Mouse (Mus musculus) retina, adult 2 months (tissue): ENCODE data around the gene Gsk3a.
A peak's percentile ranks its signal among the peaks of the same experiment; 100 is the strongest.

Experiments
- DNase-seq: peaks from one replicate; pipeline ENCODE4 v3.0.0-alpha.2; 2012; ENCODE audit warnings: low read depth, low spot score

The Gsk3a gene

GRCm38 (mm10) chr7:25237249-25238014 is at the start of gene Gsk3a:
Gsk3a (minus strand) TSS chr7:25237851.
- DNase-seq = peak; percentile 98

GRCm38 (mm10) chr7:25286989-25287388 is 49.3 kb upstream of the Gsk3a start:
- DNase-seq = no peak

DNA sequence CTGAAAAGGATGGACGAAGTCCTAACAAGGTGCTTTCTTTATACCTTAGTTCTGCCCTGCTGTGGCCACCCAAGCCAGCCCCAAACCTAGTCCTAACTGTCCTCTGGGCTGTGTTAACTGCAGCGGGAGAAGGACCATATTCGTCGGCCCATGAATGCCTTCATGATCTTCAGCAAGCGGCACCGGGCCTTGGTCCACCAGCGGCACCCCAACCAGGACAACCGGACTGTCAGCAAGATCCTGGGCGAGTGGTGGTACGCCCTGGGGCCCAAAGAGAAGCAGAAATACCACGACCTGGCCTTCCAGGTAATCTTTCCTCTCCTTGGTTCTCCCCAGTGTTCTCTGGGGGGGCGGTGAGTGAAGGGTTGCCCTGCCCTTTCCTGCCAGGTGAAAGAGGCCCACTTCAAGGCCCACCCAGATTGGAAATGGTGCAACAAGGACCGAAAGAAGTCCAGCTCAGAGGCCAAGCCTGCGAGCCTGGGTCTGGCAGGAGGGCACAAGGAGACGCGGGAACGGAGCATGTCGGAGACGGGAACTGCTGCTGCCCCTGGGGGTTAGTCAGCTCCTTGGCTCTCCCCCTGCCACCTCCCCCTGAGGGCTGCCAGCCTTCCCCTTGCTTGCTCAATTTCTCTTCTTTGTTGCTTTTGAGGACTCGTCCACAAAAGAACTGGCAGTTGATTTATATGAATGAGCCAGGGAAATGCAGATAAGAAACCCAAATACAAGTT is 48.0 kb upstream of the Gsk3a start:
- DNase-seq = no peak

GRCm38 (mm10) chr7:25284766-25285165 is 47.1 kb upstream of the Gsk3a start:
- no peak for DNase-seq

- no peak for DNase-seq
Measured at GRCm38 (mm10) chr7:25284171-25284570, 46.5 kb upstream of the Gsk3a start.

DNA sequence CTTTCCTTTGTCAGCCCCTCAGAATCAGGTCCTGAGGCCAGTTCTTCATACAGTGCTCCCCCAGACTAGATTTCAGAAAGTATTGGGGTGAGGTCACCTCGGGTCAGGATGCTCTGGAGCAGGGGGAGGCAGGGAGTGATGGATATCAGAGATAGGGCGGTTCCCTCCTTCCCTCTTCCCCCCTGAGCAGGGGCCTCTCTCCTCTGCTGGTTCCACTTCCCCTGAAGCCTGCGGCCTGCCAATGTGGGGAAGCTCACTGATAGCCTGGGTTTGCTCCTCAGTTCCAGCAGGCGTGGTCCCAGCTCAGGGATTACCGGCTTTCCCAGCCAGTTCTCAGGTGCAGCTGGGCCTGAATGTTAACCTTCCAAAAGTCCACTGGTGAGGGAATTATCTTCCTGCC is 46.0 kb upstream of the Gsk3a start:
- no peak for DNase-seq

DNA sequence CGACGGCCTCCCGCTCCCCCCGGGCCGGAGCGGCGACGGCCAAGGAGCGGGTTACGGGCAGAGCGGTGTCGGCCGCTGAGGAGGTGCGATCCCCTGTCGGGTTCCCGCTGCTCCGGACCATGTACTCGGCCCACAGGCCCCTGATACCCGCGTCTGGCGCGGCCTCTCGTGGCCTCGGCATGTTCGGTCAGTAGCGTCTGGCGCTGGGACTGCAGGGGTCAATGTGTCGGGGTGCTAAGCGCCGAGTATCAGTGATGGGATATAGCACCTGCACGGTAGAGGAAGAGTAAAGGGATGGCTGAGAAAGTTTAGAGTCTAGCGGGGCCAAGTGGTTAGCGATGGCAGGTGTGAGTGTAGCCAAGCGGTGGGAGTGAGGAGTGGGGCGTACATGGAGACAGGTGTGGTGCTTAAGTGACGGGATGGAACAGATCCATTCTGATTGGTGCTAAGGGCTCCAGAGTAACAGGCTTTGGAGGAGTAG is 45.1 kb upstream of the Gsk3a start:
- DNase-seq = no peak

DNA sequence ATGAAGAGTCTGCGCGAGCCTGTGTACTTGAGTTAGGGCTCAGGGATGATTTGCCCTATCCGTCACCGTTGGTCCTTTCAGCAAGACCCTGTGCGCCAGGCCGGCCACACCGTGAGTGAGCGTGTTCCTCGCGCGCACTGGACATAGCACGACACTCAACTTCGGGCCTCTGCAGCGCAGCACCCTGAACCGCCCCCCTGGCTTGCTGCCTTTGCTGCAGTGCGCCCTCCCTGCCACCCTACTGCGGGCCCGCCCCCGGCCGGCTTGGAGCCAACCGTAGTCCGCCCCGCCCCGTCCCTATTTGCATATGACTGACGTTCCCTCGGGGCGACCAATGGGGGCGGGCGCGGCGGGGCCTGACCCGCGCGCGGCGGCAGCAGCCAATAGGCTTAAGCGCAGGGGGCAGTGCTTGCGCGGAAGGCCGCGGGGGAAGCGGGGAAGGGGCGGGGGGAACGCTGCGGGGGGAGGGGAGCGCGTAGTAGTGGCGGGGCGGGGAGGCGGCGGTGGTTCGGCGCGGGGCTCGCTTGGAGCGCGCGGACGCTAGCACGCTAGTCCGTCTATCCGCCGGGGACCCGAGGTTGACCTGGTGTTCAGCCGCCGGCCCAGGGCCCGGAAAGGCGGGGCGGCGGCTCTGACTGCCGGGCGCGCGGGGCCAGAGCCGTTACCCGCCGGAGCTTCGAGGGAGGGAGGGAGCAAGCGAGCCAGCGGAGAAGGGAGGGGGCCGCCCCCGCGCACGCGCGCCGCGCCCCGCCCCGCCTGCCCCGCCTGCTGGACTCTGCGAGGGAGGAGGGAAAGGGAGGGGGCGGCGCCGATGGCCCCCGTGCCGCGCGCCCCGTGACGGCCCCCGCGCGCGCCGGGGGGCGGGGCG is 44.3 kb upstream of the Gsk3a start:
- peak; percentile 92 for DNase-seq

DNA sequence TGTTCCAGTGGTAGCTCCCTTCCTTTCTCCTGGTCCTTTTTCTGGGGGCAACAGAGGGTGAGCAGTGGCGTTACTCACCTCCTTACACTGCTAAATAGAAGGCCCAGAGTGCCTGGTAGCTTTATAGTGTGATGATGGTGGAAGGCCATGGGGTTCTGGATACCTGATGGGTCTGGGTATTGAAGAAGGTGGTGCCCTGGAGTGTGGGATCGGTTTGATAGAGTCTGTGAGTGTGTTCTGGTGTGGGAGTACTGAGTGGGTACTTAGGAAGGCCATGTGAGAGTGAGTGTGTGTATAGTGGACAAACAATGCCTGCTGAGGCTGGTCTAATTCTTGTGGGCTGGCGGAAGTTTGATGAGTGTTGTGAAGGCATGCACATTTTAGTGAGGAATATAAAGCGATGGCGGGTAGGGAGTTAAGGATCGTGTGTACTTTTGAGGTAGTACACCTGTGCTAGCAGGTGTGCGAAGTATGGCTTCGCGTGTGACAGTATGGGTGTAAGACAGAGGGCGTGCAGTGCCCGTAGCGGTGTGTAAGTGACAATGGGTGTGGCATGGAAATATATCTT is 43.6 kb upstream of the Gsk3a start:
- DNase-seq = no peak

GRCm38 (mm10) chr7:25279861-25280791 is 42.5 kb upstream of the Gsk3a start:
- DNase-seq = no peak

DNA sequence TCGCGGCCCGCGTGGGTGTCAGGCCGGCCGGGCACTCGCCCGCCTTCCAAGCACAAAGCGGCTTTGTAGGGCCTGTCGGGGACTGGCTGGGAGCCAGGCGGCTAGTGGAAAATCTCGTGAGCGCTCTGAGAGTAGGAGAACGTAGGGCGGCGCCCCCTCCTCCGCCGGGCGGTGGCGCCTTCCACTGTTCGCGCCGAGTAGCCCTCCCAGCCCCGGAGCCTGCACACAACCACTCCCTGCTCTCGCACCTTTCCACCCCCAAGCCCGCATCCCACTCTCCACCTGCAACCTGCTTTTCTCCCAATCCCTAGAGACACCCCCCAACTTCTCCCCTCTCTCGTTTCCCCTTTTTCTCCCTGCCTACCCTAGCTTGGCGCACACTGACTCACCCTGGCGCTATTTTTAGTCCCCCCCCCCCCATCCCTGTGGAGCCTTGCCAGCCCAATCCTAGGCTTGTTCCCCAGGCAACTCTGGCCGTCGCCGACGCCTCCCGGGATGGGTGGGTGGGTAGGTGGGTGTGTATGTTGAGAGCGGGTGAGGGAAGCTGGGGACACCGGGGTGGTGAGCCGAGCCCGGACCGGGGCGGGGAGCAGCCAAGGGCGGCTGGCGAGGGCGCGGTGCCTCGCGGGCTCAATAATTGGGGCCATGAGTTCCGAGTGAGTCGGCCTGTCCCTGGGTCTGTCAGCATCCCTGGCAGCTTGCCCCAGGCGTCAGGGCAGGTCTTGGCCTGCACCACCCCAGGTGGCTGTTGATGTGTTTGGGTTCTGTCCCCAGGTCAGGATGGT is 41.6 kb upstream of the Gsk3a start:
- peak; percentile 61 for DNase-seq

DNA sequence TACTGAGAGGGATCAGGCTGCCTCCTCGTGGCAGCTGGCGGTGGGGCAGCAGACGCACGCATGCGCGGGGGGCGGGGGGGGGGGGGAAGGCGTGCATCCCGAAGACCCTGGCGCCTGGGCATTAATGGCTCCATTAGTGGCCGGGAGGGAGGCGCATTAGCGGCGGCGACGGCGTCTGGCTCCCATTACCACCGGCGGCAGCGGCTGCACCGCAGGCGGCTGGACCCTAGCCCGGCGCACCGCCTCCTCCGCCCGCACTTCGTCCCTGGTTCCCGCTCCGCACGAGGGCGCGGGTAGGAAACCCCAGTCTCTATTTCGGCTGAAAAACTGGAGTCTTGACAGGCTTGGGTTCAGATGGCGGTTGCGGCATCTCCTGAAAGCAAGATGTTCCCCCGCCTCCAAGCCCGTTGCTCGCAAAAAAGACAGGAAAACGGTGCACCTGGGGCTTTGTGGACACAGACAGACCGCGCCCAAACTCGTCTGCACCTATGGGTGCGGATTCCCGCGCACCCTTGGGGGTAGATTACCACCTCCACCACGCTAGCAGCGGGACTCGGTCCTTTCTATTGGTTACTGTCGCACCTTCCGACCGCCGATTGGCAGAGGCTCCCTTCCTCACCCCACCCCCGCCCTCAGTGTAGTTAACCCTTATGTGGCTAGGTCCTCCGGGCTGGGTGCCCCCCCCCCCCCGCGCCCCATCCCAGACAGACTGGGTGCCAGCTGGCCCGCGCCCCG is 40.9 kb upstream of the Gsk3a start:
- peak; percentile 57 for DNase-seq

GRCm38 (mm10) chr7:25277998-25278340 is 40.3 kb upstream of the Gsk3a start:
- DNase-seq = no peak

GRCm38 (mm10) chr7:25277405-25277804 is 39.8 kb upstream of the Gsk3a start:
- no peak for DNase-seq

DNA sequence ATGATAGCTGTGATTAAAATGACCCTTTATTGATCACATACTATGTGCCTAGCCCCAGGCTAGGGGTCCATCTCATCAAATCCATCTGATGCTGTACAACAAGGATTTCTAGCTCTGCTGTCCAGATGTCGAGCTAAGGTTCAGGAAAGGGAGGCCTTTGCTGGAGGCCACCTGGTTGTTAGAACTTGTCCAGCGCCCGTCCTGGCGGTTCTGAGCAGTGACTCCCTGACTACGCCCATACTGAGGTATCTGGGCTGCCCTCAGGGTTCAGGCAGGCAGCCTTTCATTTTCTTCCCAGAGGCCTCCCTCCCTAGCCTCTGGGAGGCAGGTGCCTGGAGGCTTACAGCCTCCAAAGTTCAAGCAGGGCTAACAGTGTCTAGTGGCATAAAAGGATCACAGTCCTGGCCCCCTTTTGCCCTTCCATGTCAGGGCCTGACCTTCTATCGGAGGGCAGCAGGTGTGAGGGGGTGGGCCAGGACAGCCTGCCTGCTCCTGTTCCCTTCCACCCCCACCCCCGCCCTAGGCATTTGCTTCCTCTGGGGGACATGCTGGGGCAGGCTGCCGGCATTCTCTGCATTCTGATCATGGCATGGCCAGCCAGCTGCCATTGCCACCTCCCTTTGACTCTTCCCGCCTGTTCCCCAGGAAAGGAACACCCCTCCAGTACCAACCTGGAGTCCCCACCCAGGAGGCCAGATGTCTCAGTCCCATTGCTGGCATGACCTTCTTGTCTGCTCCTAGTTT is 38.1 kb upstream of the Gsk3a start:
- DNase-seq = no peak

DNA sequence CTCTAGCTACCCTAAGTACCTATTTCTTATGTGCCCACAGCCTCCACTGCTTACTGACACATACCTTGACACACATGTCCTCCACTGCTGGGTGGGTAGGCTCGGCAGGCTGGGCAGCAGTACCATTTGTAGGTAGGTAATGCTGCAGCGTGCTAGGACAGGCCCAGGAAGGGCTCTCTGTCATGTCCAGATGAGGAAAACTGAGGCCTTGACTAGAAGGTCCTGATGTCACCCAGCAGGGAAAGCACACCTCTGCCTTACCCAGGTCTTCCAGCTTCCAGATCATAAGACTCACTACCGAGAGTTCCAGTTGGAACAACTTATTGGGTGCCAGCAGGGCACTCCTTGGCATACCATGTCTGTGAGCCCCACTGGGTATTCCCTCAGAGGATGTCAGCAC is 37.3 kb upstream of the Gsk3a start:
- DNase-seq = no peak

DNA sequence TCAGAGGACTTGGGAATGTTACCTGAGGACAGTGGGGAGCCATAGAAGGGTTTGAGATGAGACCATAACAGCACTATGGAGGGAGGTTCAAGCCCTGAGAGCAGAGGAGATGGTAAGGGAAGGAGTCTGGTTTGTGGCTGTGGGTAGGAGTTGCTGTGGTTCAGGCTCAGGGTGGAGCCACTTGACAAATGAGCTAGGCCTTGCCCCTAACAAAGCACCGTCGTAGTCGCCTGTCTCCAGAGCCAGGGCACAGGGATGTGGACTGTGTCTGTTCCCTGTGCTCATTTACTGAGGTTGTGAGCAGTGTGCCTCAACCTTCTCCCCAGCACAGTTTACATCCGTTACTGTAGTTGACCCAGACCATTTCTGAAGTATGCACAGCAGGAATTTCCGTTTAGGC is 36.9 kb upstream of the Gsk3a start:
- DNase-seq = no peak
